Mouse (Mus musculus) A20 (cell line): Measurements from ENCODE around the gene Map4k4.
A peak's percentile ranks its signal among the peaks of the same experiment; 100 is the strongest.

Source experiments
- DNase-seq: peaks from one replicate; pipeline ENCODE4 v3.0.0-alpha.2; 2011; ENCODE audit warnings: low read depth, low spot score

Gene Map4k4

DNA sequence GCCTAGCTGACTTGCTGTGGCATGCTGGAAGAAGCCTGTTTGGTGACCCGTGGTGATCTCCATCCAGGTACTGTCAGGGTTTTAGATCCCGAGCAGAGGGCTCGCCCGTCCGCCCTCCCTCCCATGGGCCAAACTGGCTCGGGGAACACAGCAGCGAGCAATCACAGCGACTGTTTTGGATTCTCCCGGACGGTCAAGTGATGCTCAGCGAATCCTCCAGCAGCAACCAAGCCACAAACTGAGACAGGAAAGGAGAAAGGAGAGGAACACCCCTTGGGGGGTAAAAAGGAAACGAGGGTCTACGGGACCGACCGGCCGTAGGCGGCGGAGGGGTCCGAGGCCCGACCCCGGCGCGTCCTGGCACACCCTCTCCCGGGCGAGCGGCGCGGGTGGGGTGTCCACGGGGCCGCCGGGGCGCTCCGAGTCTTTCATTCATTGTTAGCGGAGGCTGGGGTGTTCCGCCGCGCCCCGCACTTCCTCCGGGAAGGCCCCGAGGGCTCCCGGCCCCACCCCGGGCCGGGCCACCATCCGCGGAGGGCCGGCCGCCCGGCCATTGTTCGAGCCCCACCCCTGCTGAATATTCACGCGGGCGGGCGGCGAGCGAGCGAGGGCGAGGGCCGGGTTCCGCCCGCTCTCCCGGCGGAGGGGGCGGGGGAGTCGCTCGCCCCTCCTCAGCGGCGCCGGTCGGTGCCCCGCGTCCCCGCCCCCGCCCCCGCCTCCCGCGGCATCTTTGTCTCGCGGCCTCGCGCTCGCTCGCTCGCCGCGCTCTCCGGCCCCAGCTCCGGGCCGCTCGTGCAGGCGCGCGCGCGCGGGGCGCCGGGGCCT is at the start of gene Map4k4:
Map4k4 (plus strand) TSS at position 733 of the 825 bp plus-strand sequence.
- peak; percentile 84 for DNase-seq

DNA sequence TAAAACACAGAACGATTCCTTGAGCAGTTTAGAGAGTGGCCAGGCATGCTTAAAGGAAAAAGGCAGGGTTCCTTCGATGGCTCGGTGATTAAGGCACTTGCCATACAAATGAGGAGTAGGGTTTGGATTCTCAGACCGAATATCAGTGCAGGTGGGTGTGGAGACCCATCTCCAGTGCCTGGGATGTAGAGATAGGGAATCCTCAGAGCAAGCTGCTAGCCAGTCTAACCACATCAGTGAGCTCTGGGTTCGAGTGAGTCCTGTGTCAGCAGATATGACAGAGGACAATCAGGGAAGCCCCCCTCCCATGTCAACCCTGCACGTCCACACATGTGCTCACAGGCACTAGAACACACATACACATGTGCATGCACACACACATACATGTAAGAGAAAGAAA is 44.8 kb upstream of the Map4k4 start:
- no peak for DNase-seq

DNA sequence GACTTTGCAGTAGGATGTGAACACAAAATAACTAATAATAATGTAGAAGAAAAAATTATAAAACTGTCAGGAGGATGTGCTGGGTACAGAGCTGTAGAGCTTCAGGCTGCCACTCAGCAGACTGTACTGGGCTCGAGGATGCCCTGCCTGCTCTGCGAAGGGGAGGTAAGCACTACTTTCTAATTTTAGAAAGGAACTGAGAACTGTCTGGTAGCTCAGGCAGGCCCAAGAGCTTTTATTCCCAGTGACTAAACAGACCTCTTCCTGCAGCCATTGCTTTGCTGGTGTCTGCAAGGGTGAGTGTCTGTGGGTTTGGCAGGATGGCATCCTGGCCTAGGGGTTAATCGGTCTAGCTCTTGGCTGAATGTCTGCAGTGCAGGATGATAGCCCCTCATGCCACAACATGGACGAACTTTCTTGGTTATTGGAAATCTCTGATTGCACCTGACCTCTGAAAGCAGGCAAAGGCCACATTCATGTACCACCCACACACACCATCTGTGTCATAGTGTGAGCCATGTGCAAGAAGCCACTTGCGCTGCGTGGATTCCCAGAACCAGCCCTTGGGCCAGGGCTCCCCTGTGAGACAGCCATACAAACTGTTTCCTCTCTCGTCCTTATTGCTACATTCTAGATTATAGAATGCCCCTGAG is 43.8 kb upstream of the Map4k4 start:
- DNase-seq: no peak

DNA sequence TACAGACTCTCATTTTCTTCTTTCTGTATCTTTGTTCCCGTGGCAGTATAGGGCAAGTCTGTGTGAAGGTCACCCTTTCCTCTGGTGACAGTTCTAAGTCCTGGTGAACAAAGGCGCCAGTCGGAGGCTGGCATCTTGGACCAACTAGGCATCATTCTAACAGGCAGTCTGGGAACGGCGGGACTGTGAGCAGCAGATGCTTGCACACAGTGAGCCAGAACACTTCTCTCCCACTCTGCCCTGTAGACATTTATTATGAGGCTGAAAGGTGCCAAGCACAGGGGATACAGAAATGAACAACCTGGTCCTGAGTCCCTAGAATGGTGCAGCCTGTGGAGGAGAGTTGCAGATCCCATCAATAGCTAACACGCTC is 43.3 kb upstream of the Map4k4 start:
- no peak for DNase-seq

DNA sequence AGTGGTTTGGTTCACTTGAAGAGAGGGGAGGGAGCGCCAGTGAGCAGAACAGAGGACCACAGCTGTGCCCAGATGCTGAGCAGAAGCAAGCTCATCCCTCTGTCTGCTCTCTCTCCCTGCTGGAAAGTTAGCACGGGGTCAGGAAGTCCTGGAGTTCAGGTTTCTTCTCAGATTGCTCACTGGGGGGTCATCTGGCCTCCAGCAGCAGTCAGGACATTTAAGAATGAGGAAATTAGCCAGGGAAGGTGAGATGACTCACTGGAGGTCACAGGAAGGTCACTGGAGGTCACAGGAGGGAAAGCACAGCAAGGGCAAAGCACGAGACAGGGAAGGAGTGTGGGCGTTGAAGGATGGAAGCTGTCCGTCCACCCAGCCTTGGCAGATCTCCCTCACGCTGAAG is 41.5 kb upstream of the Map4k4 start:
- DNase-seq: no peak

DNA sequence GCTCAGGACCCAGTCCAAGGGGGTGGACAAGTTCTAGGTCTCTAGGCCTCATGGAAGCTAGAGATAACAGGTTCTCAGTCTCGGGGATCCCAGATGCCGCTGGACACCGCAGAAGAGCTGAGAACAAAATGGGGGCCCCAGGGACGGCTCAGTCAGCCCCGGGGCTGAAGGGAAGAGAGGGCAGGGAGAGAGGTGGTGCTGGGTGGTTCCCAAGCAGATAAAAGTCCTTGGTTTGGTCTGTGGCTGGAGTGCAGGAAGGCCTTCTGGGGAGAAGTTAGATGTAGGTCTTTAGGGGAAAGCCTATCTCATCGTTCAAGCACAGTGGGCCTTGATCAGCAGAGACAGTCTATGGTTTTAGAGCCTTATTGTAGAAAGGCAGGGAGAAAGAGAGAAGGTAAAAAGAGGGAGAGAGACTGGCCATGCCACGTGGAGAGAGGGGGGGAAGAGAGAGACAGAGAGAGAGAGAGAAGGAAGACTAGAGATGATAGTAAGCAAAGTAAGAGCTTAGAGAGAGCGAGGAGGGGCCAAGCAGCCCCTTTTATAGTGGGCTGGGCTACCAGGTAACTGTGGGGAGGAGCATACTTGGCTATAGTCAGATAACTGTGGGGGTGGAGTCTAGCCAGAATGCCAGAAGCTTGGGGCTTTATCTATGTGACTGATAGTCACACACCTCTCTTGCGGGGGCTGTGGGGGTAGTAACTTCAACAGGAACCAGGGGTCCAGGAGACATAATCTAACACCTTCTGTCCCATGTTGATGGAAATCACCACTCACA is 34.2 kb upstream of the Map4k4 start:
- DNase-seq: no peak

DNA sequence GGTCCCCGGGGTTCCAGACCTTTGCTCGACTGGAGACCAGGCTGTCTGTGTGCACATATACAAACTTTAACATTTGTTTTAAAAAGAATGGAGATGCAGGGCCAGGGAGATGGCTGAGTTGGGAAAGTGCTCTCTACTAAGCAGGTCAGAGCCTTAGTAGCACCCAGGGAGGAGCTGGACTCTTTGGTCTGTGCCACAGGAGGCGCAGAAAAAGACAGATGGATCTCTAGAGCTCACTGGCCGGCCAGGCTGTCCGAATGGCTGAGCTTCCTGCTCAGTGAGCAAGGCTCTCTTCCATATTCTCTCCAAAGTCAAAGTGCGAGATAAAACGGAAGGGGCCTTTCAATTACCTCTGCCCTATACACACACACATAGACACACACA is 33.6 kb upstream of the Map4k4 start:
- DNase-seq: no peak

DNA sequence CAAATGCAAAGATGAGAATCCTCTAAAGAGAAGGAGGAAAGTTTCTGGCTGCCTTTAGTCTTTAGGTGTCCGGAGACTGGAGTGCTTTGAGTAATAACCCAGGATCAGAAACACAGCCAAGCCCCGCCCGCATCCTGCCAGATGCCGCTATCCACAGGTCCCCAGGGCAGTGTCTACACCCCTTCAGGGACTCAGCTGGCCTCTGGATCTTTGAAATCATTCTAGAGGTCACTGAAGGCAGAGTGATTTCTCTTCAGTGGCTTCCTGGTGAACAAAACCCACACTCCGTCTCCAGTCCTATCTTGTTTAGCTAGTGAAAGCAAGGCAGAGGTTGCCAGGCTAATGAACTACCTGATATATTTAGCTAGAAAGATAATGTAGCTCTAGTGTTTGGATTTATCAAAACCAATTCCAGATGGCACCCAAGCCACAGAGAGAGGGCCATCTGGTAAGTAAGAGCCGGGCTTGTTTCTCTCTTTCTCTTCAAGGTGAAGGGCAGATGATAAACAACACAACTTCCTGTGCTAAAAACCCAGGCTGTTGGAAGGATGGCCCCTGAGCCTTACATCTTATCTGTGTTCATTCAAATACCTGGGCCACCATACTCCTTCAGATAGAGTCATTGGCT is 32.6 kb upstream of the Map4k4 start:
- DNase-seq: no peak

DNA sequence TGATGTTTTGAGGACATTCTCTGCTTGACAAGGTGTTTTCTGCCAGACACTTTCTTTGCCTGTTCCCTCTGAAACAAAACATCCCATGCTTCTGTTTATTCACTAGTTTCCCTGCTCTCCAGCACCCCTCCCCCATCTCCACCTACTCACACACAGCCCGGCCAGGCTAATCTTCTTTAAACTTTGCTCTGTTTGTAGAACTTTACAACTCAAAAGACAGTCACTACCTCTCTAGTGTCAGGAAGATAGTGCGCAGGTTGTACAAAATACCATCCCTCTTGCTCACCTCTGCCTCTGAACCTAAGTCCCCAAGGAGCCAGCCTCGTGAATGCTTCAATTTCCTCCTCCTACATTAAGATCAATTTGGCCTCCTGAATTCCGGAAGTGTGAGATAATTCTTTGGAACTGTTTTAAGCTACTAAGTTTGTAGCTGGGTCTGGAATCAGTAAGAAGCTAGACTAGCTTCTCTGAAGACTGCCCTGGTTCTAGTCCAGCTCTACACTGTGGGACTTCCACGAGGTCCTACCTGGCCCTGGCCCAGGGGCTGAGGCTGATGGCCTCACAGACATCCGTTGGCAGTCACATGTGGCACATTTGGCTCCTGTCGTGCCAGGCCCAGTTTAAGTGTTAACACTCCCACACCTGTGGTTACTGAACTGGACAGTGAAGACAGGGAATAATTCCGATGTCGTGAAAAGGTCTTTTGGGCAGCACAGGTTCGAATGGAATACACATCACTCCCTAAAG is 31.7 kb upstream of the Map4k4 start:
- DNase-seq: no peak

DNA sequence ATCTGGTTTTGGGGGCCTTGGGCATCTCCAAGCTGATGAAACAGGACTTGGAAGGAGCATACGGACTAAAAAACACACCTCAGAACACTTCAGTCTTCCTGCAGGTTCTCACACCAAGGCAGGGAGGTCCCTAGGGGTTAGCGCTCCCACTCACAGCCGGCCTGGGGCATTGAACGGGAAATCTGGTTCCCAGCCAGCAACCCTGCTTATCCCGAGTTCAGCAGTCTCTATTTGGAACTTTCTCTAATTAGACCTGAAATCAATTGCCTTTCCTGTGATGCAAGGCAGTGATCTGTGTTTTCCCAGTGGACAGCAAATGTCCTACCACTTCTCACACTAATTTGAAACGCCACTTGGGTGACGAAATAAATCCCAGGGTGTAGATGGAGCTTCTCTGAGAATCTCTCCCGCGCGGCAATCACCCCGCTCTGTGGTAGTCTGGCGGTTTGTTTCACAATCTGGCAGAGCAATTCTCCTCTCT is 31.0 kb upstream of the Map4k4 start:
- no peak for DNase-seq

DNA sequence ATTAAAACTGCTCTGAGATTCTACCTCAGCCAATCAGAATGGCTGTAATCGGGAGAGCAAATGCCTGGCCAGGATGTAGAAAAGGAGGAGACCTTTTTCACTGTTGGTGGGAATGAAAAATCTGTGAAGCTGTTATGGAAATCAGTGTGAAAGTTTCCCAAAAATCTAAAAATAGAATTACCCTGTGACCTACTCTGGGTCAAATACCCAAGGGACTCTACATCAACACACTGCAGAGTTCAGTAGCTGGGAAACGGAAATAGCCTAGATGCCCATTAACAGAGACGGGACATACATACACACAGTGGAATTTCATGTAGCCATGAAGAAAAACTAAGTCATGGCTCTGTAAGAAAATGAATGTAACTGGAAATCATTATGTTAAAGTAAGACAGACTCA is 22.7 kb upstream of the Map4k4 start:
- DNase-seq: no peak

DNA sequence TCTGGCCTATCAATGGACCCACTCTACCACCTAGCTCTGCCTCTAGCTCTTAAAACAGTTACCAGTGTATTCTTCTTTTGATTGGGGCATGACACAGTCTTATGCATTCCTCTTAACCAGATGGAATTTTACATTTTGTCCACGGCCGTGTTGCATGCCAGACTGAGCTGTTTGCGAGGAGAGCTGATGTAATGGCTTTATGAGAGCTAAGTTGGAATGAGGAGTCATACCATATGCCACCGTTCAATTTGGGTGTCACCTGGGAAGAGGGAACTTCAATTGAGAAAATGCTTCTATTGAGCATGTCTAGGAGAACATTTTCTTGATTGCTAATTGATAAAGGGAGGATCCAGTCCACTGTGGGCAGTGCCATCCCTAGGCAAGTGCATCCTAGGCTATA is 18.2 kb upstream of the Map4k4 start:
- no peak for DNase-seq

DNA sequence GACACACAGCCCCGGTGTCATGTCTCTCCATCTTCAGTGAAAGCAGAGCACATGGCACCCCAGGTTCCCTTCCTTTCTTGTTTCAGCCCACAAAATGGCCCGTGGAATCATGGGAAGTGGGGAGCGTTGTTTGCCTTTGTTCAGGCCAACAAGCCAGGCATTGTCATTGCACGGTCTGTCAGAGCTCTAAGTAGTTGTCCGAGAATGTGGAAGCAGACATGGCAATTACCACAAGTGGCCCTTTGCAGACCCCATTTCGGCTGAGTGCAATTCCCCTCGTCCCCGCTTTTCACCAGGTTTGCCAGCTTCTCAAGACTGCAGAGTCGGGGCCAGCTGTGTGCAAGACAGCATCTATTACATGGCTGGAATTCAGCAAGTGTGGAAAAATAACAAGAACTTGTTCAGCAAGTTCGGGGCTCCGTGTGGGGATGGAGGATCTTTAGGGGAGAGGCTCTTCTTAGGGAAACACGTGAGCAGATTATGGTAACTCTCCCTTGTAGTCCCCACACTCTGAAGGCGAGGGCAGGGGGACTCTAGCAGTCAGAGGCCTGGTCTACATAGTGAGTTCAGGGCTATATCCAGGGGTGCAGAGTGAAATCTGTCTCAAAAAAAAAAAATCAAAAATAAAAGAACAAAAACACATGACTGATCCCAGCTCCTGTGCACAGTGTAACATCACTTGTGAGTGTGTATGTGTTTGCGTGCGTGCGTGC is 15.8 kb upstream of the Map4k4 start:
- DNase-seq: no peak

DNA sequence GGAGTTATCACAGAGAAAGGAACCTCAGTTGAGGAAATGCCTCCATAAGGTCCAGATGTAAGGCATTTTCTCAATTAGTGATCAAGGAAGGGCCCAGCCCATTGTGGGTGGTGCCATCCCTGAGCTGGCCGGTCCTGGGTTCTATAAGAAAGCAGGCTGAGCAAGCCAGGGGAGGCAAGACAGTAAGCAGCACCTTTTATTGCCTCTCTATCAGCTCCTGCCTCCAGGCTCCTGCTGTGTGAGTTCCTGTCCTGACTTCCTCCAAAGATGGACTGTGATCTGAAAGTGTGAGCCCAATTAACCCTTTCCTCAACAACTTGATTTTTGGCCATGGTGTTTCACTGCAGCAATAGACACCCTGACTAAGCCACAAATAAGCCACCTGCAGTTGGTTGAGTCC is 12.7 kb upstream of the Map4k4 start:
- DNase-seq: no peak

DNA sequence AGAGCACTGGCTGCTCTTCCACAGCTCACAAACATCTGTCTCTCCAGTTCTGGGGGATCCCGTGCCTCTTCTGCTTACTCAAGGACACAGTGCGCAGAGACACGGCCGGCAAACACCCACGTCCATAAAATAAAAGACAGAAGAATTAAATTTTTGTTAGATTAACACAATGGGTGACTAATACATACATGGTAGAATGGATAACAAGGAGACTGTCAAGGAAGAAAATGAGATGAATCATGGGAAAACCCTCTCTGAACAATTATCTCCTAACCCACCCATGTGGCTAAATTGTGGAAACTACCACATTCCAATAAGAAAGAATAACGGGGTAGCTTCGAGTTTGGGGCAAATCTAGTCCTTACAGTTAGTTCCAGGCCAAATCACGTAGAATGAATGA is 11.3 kb upstream of the Map4k4 start:
- no peak for DNase-seq

DNA sequence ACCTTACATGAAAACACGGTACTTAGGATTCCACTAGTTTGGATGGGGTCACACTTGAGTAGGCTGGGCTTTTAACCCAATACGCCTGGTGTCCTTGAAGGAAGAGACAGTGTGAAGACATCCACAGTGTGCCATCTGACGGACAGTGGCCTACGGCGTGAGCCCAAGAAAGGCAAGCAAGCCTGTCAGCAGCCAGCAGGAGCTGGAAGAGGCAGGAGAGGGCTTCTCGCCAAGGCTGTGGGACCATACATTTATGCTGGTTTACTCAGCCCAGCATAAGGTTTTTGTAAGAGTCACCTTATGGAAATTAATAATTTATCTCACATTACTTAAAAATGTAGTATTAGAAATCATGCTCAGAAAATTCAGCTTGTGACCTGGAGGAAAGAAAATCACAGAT is 10.7 kb upstream of the Map4k4 start:
- DNase-seq: no peak

DNA sequence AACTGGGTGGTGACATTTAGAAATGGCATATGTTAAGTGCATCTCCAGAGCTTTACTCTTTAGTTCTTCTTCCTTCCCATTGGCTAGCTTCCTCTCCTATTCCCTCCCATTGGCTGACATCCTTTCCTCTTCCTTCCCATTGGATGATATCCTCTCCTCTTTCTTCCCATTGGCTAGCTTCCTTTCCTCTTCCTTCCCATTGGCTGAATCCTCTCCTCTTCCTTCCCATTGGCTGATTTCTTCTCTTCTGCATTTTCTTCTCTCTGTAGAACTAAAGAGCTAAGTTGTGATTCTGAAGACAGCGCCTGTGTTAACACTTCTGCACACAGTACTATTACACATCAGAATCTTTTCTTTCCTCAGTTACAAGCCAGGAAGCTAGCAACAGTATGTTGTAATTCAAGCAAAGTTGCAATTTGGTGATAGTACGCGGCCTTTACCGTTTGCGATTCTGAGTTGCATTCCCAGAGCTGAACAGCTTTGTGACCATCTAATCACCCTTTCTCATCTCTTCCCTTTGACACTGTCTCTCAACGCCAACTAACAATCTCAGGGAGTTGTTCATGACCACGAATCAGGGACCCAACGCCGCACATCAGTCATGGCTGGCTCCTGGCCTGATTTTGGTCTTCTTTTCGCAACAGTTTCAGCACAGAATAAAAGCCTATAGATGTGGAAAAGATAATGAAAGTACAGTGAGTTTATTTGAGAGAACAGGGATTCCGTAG is 7.4 kb upstream of the Map4k4 start:
- no peak for DNase-seq

DNA sequence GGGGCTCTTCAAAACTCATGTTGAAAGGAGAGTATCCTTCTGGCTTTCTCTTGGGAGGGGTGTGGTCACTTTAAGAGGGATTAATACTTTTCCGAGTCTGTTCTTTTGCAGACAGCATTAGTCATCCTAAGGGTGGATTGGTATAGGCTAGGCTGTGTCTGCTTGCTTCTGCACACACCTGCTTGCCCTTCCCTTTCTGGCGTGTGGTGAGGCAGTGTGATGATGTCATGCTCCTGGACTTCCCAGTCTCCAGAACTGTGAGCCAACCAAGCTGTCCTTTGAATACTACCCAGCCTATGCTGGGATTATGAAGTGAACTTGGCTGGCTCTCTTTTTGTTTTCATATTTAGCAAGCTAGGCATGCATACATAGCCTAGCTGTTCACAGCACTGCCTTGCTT is 5.6 kb upstream of the Map4k4 start:
- no peak for DNase-seq

DNA sequence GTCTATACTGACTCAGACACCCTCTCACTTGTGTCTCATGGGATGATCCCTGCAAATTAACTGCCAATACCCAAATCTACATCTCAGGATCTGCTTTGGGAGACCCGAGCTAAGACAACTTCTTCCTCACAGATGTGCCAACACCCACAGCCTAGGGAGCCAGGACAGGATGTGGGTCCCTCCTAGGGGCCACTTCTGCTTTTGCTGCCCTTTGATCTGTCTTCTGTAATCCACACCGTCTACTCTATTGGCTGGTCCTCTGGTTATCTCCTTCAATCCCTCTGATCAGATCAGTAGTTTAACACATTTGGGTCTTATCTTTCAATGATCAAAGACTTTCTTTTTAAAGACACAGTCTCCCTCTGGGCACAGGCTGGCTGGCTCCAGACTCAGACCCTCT is 5.2 kb upstream of the Map4k4 start:
- DNase-seq: peak; percentile 79

DNA sequence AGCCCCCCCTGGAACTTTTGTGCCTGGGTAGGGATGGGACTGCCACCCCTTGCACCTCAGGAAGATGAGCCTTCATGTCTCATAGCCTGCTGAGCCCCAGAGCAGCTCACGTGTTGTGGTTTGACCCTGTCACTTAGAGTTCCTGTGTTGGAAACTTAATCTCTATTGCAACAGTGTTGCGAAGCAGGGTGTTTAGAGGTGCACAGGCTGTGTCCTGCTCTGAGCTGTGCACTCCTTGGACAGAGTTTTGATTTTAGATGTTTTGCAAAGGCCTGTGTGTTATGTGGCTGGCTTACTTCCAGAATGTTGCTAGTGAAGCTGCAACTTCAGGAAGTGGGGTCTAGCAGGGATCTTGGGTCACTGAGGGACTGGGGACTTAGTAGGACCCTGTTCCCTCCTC is 4.1 kb upstream of the Map4k4 start:
- DNase-seq: no peak
